ENCODE assay signal across 8 mouse cellular contexts in the genomic region with DNA sequence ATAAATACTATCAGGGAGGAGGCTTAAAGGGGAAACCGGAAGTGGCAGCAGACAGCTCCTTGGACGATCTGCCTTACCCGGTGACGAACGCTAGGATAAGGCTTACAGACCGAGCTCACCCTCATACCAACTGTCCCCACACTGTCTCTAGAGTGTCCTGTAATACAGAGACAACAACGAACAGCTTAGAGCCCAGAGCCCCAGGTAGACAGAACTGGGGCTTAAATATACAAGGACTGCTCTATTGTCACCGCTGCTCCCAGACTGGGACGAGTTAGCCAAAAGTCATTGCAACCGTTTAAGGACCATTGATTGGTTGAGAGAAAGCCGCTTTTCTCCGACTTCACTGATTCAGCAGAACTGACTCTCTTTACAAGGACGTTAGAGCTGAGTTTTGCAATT. TPM values are rescaled to one million over a fixed set of nuclear protein-coding genes. Genes with fewer than 3 reads are reported as not detected.
DNase-seq lines count a peak whose midpoint lies in the region; ATAC-seq and TF ChIP-seq lines count a peak whose summit lies in the region.
"Had no signal": no experiment of that assay in that cellular context is flagged by ENCODE, and none has a peak within 500 bp of the region (broad histone marks: within the 10 kb centered on the region; RNA-seq: fewer than 3 reads in every experiment).

No protein-coding gene starts in this region.

- no peak overlapping the region for H3K9ac ChIP-seq in kidney, postnatal 0 days (ENCODE audit: low read depth, low read length)
- no peak overlapping the region for H3K9ac ChIP-seq in embryonic facial prominence, embryonic 13.5 days

- TF ChIP-seq CTCF in kidney, postnatal 0 days (IDR thresholded peaks at IDR 0.05; ENCODE audit: low read depth), result no peak

- ATAC-seq in kidney, postnatal 0 days (replicated peaks; ENCODE audit: low FRiP score, low read depth), result no peak
- ATAC-seq in embryonic facial prominence, embryonic 13.5 days (ENCODE audit: insufficient number of reproducible peaks, insufficient read depth, low FRiP score, low TSS enrichment, low read depth), result no peak

- no peaks in the 10 kb centered on the region for H3K27me3 ChIP-seq in kidney, postnatal 0 days (ENCODE audit: insufficient read depth, low read length)
- H3K27me3 ChIP-seq in embryonic facial prominence, embryonic 13.5 days, result no peaks in the 10 kb centered on the region

- H3K27ac ChIP-seq in kidney, postnatal 0 days, result no peak overlapping the region
- no peak overlapping the region for H3K27ac ChIP-seq in embryonic facial prominence, embryonic 13.5 days

- H3K4me3 ChIP-seq in kidney, postnatal 0 days (replicated peaks; ENCODE audit: low read depth, low read length), result no peak overlapping the region
- no peak overlapping the region for H3K4me3 ChIP-seq in embryonic facial prominence, embryonic 13.5 days

- WGBS in kidney, postnatal 0 days, result 34% methylated on average over 13 of the region's 13 CpGs
- WGBS in embryonic facial prominence, embryonic 13.5 days, result 43% methylated on average over 13 of the region's 13 CpGs

- H3K36me3 ChIP-seq in kidney, postnatal 0 days (ENCODE audit: insufficient read depth, low read length), result no peaks in the 10 kb centered on the region
- H3K36me3 ChIP-seq in embryonic facial prominence, embryonic 13.5 days, result no peaks in the 10 kb centered on the region

- H3K4me2 ChIP-seq in kidney, postnatal 0 days (ENCODE audit: low read length), result peak overlapping the region; percentile 37
- peak overlapping the region; percentile 36 for H3K4me2 ChIP-seq in embryonic facial prominence, embryonic 13.5 days

- DNase-seq in kidney, postnatal 0 days (ENCODE audit: low spot score), result no peak
- no peak for DNase-seq in kidney, adult 8-10 months
- DNase-seq in induced T-regulatory cell, adult 2 months (ENCODE audit: low read depth), result peak; percentile 54
- peak; percentile 35 for DNase-seq in naive thymus-derived CD4-positive, alpha-beta T cell, adult 2 months (ENCODE audit: low read depth)
- DNase-seq in c-Kit-positive CD71-positive TER-119-positive erythroid progenitor cells, embryonic 14.5 days (ENCODE audit: low spot score), result no peak
- DNase-seq in adrenal gland, postnatal 14 days, result no peak
- DNase-seq: lung, postnatal 4 days had no signal

- H3K4me1 ChIP-seq in kidney, postnatal 0 days (replicated peaks; ENCODE audit: insufficient read depth, low read length), result no peaks in the 10 kb centered on the region
- H3K4me1 ChIP-seq in embryonic facial prominence, embryonic 13.5 days, result no peaks in the 10 kb centered on the region; the same call in 1 of the 2 replicates

- no peaks in the 10 kb centered on the region for H3K9me3 ChIP-seq in kidney, postnatal 0 days (replicated peaks; ENCODE audit: low read length)
- H3K9me3 ChIP-seq in embryonic facial prominence, embryonic 13.5 days, result no peaks in the 10 kb centered on the region

RNA-seq across cellular contexts. Expression of gene Eml4, which starts 15.5 kb away (rescaled TPM):
- polyA plus RNA-seq in kidney, postnatal 0 days (2015; fragmentation: Nextera tagmentation; extraction: Ambion mirVana), result 18.3 and 19.0 TPM in 2 replicates
- polyA plus RNA-seq in embryonic facial prominence, embryonic 13.5 days (2015; fragmentation: Nextera tagmentation; extraction: Ambion mirVana), result 41.6 and 43.7 TPM in 2 replicates
- total RNA-seq in adrenal gland, postnatal 14 days (2021), result 23.7 and 25.8 TPM in 2 replicates

Comparison
In these comparisons a context has a peak if more than half of its experiments do, and no peak if none do; other contexts are left out.
1. DNase-seq: peak in induced T-regulatory cell, adult 2 months (single experiment) and naive thymus-derived CD4-positive, alpha-beta T cell, adult 2 months (single experiment); none in kidney, postnatal 0 days (single experiment), kidney, adult 8-10 months (0 of 2), c-Kit-positive CD71-positive TER-119-positive erythroid progenitor cells, embryonic 14.5 days (single experiment) and adrenal gland, postnatal 14 days (single experiment).